Mouse (Mus musculus): ENCODE data around the gene Rpap3.

The Rpap3 gene

GRCm38 (mm10) chr15:97648176-97648575, 57.4 kb downstream of the Rpap3 start:
- DNase-seq (ENCODE audit: low read depth, low spot score) = no peak

- DNase-seq (ENCODE audit: low read depth, low spot score) = no peak
These were observed 59.2 kb downstream of the Rpap3 start for GRCm38 (mm10) chr15:97646426-97646825.

- DNase-seq (ENCODE audit: low read depth, low spot score) = no peak
These were observed 61.6 kb downstream of the Rpap3 start for GRCm38 (mm10) chr15:97643986-97644385.
